Mouse (Mus musculus) bone marrow, adult 2 months (tissue): ENCODE results near the gene Tada2b.

Source experiments
- CTCF ChIP-seq: fragments of 200-500 bp; IDR thresholded peaks from 2 replicates; pipeline ENCODE4 v1.5.1; 2011; ENCODE audit warnings: low read length, control low read depth; ENCODE audit not compliant: control insufficient read depth, insufficient read depth
- POLR2A ChIP-seq: fragments of 200-500 bp; IDR thresholded peaks from 2 replicates; pipeline ENCODE4 v1.6.1; 2011; ENCODE audit warnings: low read depth, mild to moderate bottlenecking, control low read depth, low read length, borderline replicate concordance; ENCODE audit not compliant: control insufficient read depth

GRCm38 (mm10) chr5:36481114-36481513 is 3.0 kb downstream of the Tada2b start:
- TF ChIP-seq CTCF, result no peak
- TF ChIP-seq POLR2A, result no peak
